Comparison of ENCODE assay signal across 9 mouse cellular contexts in genomic region chr15:80258240-80259170, GRCm38 (mm10). TPM values are rescaled to one million over a fixed set of nuclear protein-coding genes. Genes with fewer than 3 reads are reported as not detected.
DNase-seq lines count a peak whose midpoint lies in the region; ATAC-seq and TF ChIP-seq lines count a peak whose summit lies in the region.
"Had no signal": no experiment of that assay in that cellular context is flagged by ENCODE, and none has a peak within 500 bp of the region (broad histone marks: within the 10 kb centered on the region; RNA-seq: fewer than 3 reads in every experiment).

No protein-coding gene starts in this region.

- peak; percentile 41 for TF ChIP-seq POLR2A in ES-Bruce4 (IDR thresholded peaks at IDR 0.05; ENCODE audit: insufficient read depth, low read length)

- peaks cover 27% of the 10 kb centered on the region for H3K36me3 ChIP-seq in ES-Bruce4 (ENCODE audit: control insufficient read depth, insufficient read depth, low read length, poor library complexity, severe bottlenecking)
- peaks cover 31% of the 10 kb centered on the region for H3K36me3 ChIP-seq in embryonic facial prominence, embryonic 15.5 days
- H3K36me3 ChIP-seq in midbrain, postnatal 0 days (ENCODE audit: insufficient read depth, low read length), result peaks cover 34% of the 10 kb centered on the region

- ATAC-seq in embryonic facial prominence, embryonic 15.5 days (ENCODE audit: insufficient number of reproducible peaks, low FRiP score, low TSS enrichment, low read depth), result no peak
- ATAC-seq in midbrain, postnatal 0 days (ENCODE audit: low FRiP score), result no peak

- H3K27ac ChIP-seq in ES-Bruce4 (ENCODE audit: insufficient read depth, low read length), result peak overlapping the region; percentile 91
- peak overlapping the region; percentile 70 for H3K27ac ChIP-seq in embryonic facial prominence, embryonic 15.5 days (replicated peaks)
- H3K27ac ChIP-seq in midbrain, postnatal 0 days (ENCODE audit: low read depth, low read length), result peak overlapping the region; percentile 38; the same call in 1 of the 2 replicates

- peak overlapping the region; percentile 93 for H3K9ac ChIP-seq in ES-Bruce4 (ENCODE audit: low read depth, poor library complexity, severe bottlenecking)
- H3K9ac ChIP-seq in embryonic facial prominence, embryonic 15.5 days, result no peak overlapping the region
- H3K9ac ChIP-seq in midbrain, postnatal 0 days (replicated peaks; ENCODE audit: low read length, poor library complexity, severe bottlenecking), result no peak overlapping the region

- H3K27me3 ChIP-seq in ES-Bruce4 (ENCODE audit: control insufficient read depth, insufficient read depth, low read length, poor library complexity, severe bottlenecking), result no peaks in the 10 kb centered on the region
- no peaks in the 10 kb centered on the region for H3K27me3 ChIP-seq in embryonic facial prominence, embryonic 15.5 days
- no peaks in the 10 kb centered on the region for H3K27me3 ChIP-seq in midbrain, postnatal 0 days (ENCODE audit: insufficient read depth, low read length)

- H3K4me2 ChIP-seq in embryonic facial prominence, embryonic 15.5 days (replicated peaks), result no peak overlapping the region
- no peak overlapping the region for H3K4me2 ChIP-seq in midbrain, postnatal 0 days (ENCODE audit: low read depth, low read length, poor library complexity, severe bottlenecking)

- TF ChIP-seq EP300 in ES-Bruce4 (IDR thresholded peaks at IDR 0.05; ENCODE audit: insufficient read depth, low read depth, low read length), result peak; percentile 74; the same call in 1 of the 2 replicates

- 39% methylated on average over 11 of the region's 11 CpGs for WGBS in embryonic facial prominence, embryonic 15.5 days
- WGBS in midbrain, postnatal 0 days, result 69% methylated on average over 11 of the region's 11 CpGs

- peak; percentile 31 for DNase-seq in gastrocnemius, postnatal 10 days
- no peak for DNase-seq in gastrocnemius, postnatal 25 days
- DNase-seq in induced T-regulatory cell, adult 2 months (ENCODE audit: low read depth), result peak; percentile 33
- DNase-seq in midbrain, postnatal 0 days (ENCODE audit: low spot score), result no peak
- no peak for DNase-seq in thymus, postnatal 14 days
- DNase-seq in thymus, postnatal 4 days, result no peak

- H3K4me3 ChIP-seq in ES-Bruce4 (ENCODE audit: low read depth, low read length), result no peak overlapping the region
- 0 out of 2 replicates have a peak overlapping the region, but pooled peaks have one; percentile 98 for H3K4me3 ChIP-seq in embryonic facial prominence, embryonic 15.5 days (replicated peaks)
- H3K4me3 ChIP-seq in midbrain, postnatal 0 days (ENCODE audit: low read depth, low read length), result no peak overlapping the region

- no peaks in the 10 kb centered on the region for H3K4me1 ChIP-seq in ES-Bruce4 (ENCODE audit: control insufficient read depth, insufficient read depth, low read length)
- peaks cover 46% of the 10 kb centered on the region for H3K4me1 ChIP-seq in embryonic facial prominence, embryonic 15.5 days
- peaks cover 12% of the 10 kb centered on the region; the same call in 1 of the 2 replicates for H3K4me1 ChIP-seq in midbrain, postnatal 0 days (ENCODE audit: insufficient read depth, low read length)

- TF ChIP-seq CTCF in ES-Bruce4 (IDR thresholded peaks at IDR 0.05; ENCODE audit: low read depth, low read length), result no peak
- no peak for TF ChIP-seq CTCF in midbrain, postnatal 0 days (IDR thresholded peaks at IDR 0.05)

- no peaks in the 10 kb centered on the region for H3K9me3 ChIP-seq in ES-Bruce4 (replicated peaks; ENCODE audit: control insufficient read depth, insufficient read depth, low read length, poor library complexity, severe bottlenecking)
- H3K9me3 ChIP-seq in embryonic facial prominence, embryonic 15.5 days (replicated peaks), result no peaks in the 10 kb centered on the region
- H3K9me3 ChIP-seq in midbrain, postnatal 0 days (ENCODE audit: low read length), result no peaks in the 10 kb centered on the region

RNA-seq across cellular contexts. Expression of gene Atf4, which starts 3.5 kb away (rescaled TPM):
- 100 to 1,000 TPM in 1 of 2 experiments, 10 to 100 TPM in 1; 94.7 to 131 TPM for total RNA-seq in gastrocnemius, postnatal 10 days (2021)
- 100 to 1,000 TPM; 107 to 114 TPM for total RNA-seq in gastrocnemius, postnatal 25 days (2021)
- 193 and 198 TPM in 2 replicates for polyA plus RNA-seq in ES-Bruce4 (2011; ENCODE audit: insufficient read depth, insufficient read length, low read depth, missing spikeins)
- 141 and 145 TPM in 2 replicates for polyA plus RNA-seq in embryonic facial prominence, embryonic 15.5 days (2015; fragmentation: Nextera tagmentation; extraction: Ambion mirVana)
- 151 and 168 TPM in 2 replicates for total RNA-seq in midbrain, postnatal 0 days (2014; rRNA removed)
- polyA plus RNA-seq in midbrain, postnatal 0 days (2015; fragmentation: Nextera tagmentation; extraction: Ambion mirVana), result 107 and 110 TPM in 2 replicates

RNA-seq across cellular contexts. Expression of gene Rps19bp1, which starts 5.6 kb away (rescaled TPM):
- total RNA-seq in gastrocnemius, postnatal 10 days (2021), result 10 to 100 TPM; 16.7 to 18.8 TPM
- total RNA-seq in gastrocnemius, postnatal 25 days (2021), result 10 to 100 TPM in 1 of 2 experiments, 1 to 10 TPM in 1; 9.9 to 11.2 TPM
- polyA plus RNA-seq in ES-Bruce4 (2011; ENCODE audit: insufficient read depth, insufficient read length, low read depth, missing spikeins), result 28.1 and 33.2 TPM in 2 replicates
- 53.5 and 54.6 TPM in 2 replicates for polyA plus RNA-seq in embryonic facial prominence, embryonic 15.5 days (2015; fragmentation: Nextera tagmentation; extraction: Ambion mirVana)
- 34.5 and 43.8 TPM in 2 replicates for total RNA-seq in midbrain, postnatal 0 days (2014; rRNA removed)
- 86.9 and 87.1 TPM in 2 replicates for polyA plus RNA-seq in midbrain, postnatal 0 days (2015; fragmentation: Nextera tagmentation; extraction: Ambion mirVana)

RNA-seq across cellular contexts. Expression of gene AC140267.1, which starts 22.9 kb away (rescaled TPM):
- 1 to 10 TPM in 1 of 2 experiments, not detected in 1; 7.5 TPM for total RNA-seq in gastrocnemius, postnatal 10 days (2021)
- total RNA-seq in gastrocnemius, postnatal 25 days (2021), result 1 to 10 TPM; 4.0 to 7.5 TPM
- polyA plus RNA-seq in ES-Bruce4 (2011; ENCODE audit: insufficient read depth, insufficient read length, low read depth, missing spikeins), result not detected in 2 replicates
- not detected in 2 replicates for polyA plus RNA-seq in embryonic facial prominence, embryonic 15.5 days (2015; fragmentation: Nextera tagmentation; extraction: Ambion mirVana)
- total RNA-seq in midbrain, postnatal 0 days (2014; rRNA removed), result not detected in 2 replicates
- polyA plus RNA-seq in midbrain, postnatal 0 days (2015; fragmentation: Nextera tagmentation; extraction: Ambion mirVana), result 5.1 and 5.6 TPM in 2 replicates
- total RNA-seq: neutrophil, adult 5-6 weeks had no signal

RNA-seq across cellular contexts. Expression of gene Mief1, which starts 24.7 kb away (rescaled TPM):
- 10 to 100 TPM; 22.8 to 27.2 TPM for total RNA-seq in gastrocnemius, postnatal 10 days (2021)
- 10 to 100 TPM; 19.5 to 23.2 TPM for total RNA-seq in gastrocnemius, postnatal 25 days (2021)
- polyA plus RNA-seq in ES-Bruce4 (2011; ENCODE audit: insufficient read depth, insufficient read length, low read depth, missing spikeins), result 35.7 and 38.4 TPM in 2 replicates
- polyA plus RNA-seq in embryonic facial prominence, embryonic 15.5 days (2015; fragmentation: Nextera tagmentation; extraction: Ambion mirVana), result 26.4 and 27.8 TPM in 2 replicates
- 46.3 and 47.2 TPM in 2 replicates for total RNA-seq in midbrain, postnatal 0 days (2014; rRNA removed)
- 19.4 and 21.9 TPM in 2 replicates for polyA plus RNA-seq in midbrain, postnatal 0 days (2015; fragmentation: Nextera tagmentation; extraction: Ambion mirVana)

RNA-seq across cellular contexts. Expression of gene Cacna1i, which starts 28.5 kb away (rescaled TPM):
- total RNA-seq in gastrocnemius, postnatal 10 days (2021), result under 1 TPM; 0.07 to 0.12 TPM
- under 1 TPM; 0.11 to 0.43 TPM for total RNA-seq in gastrocnemius, postnatal 25 days (2021)
- not detected in 2 replicates for polyA plus RNA-seq in ES-Bruce4 (2011; ENCODE audit: insufficient read depth, insufficient read length, low read depth, missing spikeins)
- 0.03 and 0.05 TPM in 2 replicates for polyA plus RNA-seq in embryonic facial prominence, embryonic 15.5 days (2015; fragmentation: Nextera tagmentation; extraction: Ambion mirVana)
- total RNA-seq in midbrain, postnatal 0 days (2014; rRNA removed), result 14.6 and 23.2 TPM in 2 replicates
- polyA plus RNA-seq in midbrain, postnatal 0 days (2015; fragmentation: Nextera tagmentation; extraction: Ambion mirVana), result 0.65 and 1.1 TPM in 2 replicates

Comparison
In these comparisons a context has a peak if more than half of its experiments do, and no peak if none do; other contexts are left out.
1. DNase-seq: peak in gastrocnemius, postnatal 10 days (single experiment) and induced T-regulatory cell, adult 2 months (single experiment); none in gastrocnemius, postnatal 25 days (single experiment), midbrain, postnatal 0 days (single experiment), thymus, postnatal 14 days (single experiment) and thymus, postnatal 4 days (single experiment).
2. H3K27ac ChIP-seq: peak in every context shown above with its lines; median percentile 91 in ES-Bruce4; 70 in embryonic facial prominence, embryonic 15.5 days; 38 in midbrain, postnatal 0 days.